Mouse (Mus musculus) ES-Bruce4 (cell line): ENCODE results near the gene Dstyk.

Experiments used
- CTCF ChIP-seq: IDR thresholded peaks from one replicate; pipeline ENCODE4 v1.8.1; 2011; ENCODE audit warnings: low read depth, low read length
- POLR2A ChIP-seq: IDR thresholded peaks from one replicate; pipeline ENCODE4 v1.8.1; 2011; ENCODE audit warnings: low read length; ENCODE audit not compliant: insufficient read depth

GRCm38 (mm10) chr1:132436960-132437359 is 19.6 kb downstream of the Dstyk start:
- TF ChIP-seq POLR2A, result no peak
- TF ChIP-seq CTCF, result no peak
